Mouse (Mus musculus): Measurements from ENCODE around the gene Selenow. TPM values are rescaled to one million over a fixed set of nuclear protein-coding genes. Genes with fewer than 3 reads are reported as not detected.

Selenow gene
- total RNA-seq (2021): 1,000 to 10,000 TPM; 1,236 to 1,328 TPM
- long read RNA-seq, experiment 1, transcript Selenow-201 (6 exons, 736 nt): major isoform, 3,469 of 3,631 reads
- long read RNA-seq, experiment 1, partial matches to known transcripts: 108 of 3,631 reads
- long read RNA-seq, experiment 1, other reads (novel, unspliced or antisense): 54 of 3,631 reads
- long read RNA-seq, experiment 2, transcript Selenow-201 (6 exons, 736 nt): major isoform, 2,521 of 2,652 reads
- long read RNA-seq, experiment 2, partial matches to known transcripts: 75 of 2,652 reads
- long read RNA-seq, experiment 2, other reads (novel, unspliced or antisense): 56 of 2,652 reads

GRCm38 (mm10) chr7:15922220-15922773 is at the start of gene Selenow:
Gene Selenow (minus strand): TSS chr7:15922402.
- DNase-seq: peak; percentile 90

DNA sequence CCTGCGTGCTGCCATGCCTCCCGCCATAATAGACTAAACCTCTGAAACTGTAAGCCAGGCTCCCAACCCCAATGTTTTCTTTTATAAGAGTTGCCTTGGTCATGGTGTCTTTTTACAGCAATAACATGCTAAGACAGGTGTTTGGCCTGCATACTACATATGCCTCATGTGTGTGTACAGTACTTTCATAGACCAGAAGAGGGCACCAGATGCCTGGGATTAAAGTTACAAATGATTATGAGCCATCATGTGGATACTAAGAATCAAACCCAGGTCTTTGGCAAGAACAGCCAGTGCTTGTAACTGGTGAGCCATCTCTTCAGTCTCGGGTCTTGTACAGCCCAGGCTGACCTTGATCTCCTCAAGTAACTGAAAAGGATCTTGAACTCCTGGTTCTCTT is 47.5 kb upstream of the Selenow start:
- DNase-seq: no peak

DNA sequence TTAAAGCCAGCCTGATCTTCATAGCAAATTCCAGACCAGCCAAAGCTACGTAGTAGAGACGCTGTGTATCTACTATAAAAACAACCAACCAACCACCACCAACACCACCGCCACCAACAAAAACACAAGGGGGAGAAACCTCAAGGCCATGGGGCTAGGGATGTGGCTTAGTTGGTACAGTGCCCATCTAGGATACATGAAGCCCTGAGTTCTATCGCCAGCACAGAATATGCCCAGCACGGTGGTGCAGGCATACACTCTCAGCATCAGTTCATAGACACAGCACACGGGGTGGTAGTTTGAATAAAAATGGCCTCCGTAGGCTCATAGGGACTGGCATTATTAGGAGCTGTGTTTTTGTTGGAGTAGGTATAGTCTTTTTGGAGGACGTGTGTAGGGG is 46.1 kb upstream of the Selenow start:
- no peak for DNase-seq

- peak; percentile 87 for DNase-seq
Observed at GRCm38 (mm10) chr7:15967312-15967711, 45.1 kb upstream of the Selenow start, which contains the start of gene Ehd2. Gene Ehd2 (minus strand): TSS chr7:15967567.

DNA sequence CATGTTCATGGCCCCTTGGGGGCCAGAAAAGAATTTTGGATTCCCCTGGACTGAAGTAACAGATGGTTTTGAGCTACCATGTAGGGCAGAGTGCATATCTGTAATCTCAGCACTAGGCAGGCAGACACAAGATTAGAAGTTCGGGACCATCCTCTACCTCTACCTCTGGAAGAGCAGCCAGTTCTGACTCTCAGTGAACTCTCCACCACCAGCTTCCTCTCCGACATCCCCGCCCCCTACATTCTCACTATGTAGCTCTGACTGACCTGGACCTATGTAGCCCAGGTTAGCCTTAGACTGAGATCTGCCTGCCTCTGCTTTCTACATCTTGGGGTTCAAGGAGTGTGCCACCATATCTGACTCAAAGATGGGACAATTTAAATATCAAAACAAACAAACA is 44.3 kb upstream of the Selenow start:
- no peak for DNase-seq

GRCm38 (mm10) chr7:15963798-15964652 is 41.8 kb upstream of the Selenow start:
- DNase-seq: no peak

GRCm38 (mm10) chr7:15962311-15963288 is 40.4 kb upstream of the Selenow start:
- DNase-seq: peak; percentile 92

DNA sequence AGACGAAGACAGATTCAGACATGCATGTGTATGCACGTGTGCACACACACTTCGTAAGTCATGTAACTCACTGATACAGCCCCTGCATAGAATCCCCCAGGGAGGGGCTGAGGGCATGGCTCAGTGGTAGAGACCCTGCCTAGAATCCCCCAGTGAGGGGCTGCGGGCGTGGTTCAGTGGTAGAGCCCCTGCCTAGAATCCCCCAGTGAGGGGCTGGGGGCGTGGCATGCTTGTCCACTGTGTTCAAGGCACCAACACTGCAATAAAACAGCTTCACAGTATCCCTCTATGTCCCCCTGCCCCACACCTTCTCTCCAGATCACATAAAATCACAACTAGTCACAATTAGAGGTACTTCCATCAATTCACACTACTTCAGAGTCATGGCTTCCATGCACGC is 39.6 kb upstream of the Selenow start:
- DNase-seq: no peak

DNA sequence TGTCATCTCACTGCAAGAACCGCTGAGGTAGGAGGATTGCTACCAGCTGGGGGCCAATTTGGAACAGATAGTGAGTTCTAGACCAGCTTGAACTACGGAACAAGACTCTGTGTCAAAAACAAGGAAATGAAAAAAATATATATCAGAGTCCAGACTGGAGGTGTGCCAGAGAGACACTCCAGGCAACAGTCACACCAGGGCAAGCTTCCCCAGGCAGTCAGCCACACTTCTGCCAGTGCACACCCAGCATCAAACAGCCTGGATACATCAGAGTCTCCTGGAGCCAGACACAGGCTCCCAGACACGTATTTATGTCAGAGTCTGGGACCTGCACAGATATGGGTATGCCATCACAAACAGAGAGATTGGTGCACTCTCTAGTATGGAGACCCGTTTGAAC is 39.0 kb upstream of the Selenow start:
- no peak for DNase-seq

- DNase-seq: no peak
Observed at GRCm38 (mm10) chr7:15960691-15961090, 38.5 kb upstream of the Selenow start.

GRCm38 (mm10) chr7:15956143-15956542 is 33.9 kb upstream of the Selenow start:
- no peak for DNase-seq

DNA sequence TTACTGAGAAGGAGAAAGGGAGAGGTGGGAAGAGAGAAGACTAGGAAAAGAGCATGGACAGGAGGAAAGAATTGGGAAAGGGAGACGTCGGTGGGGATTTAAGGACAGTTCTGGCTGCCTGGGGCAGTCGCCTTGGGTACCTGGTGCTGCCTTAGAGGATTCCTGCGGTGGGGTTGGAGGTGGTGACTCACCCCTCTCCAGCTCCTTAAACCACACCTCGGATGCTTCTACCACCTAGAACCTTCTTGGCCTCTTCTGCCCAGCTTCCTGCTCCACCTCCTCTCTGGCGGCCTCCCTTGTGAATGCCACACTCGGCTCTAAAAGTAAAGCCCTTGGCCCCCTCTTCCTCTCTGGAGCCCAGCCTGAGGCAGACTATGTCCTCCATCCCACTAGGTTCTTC is 33.3 kb upstream of the Selenow start:
- no peak for DNase-seq

DNA sequence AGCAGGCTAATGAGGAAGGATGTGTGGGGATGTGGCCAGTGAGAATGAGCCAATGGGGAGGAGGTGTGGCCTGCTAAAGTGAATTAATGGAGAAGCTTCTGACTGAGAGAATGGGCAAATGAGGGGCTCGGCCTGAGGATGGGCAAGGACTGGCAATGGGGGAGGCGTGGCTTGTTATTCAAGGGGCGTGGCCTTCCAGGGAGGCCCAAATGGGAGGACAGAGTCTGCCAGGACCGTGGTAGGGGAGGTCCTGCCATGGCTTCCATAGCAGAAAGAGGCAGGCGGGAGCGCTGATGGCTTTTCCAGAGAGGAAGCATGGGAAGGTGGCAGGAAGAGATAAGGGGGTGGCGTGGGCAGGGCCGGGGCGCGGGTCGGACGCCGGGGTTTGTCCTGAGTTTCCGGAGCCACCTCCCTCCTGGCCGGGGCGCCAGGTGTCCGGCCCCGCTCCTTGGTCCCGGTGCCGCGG is 32.8 kb upstream of the Selenow start:
- DNase-seq: peak; percentile 75

- no peak for DNase-seq
Observed at GRCm38 (mm10) chr7:15954436-15954835, 32.2 kb upstream of the Selenow start.

DNA sequence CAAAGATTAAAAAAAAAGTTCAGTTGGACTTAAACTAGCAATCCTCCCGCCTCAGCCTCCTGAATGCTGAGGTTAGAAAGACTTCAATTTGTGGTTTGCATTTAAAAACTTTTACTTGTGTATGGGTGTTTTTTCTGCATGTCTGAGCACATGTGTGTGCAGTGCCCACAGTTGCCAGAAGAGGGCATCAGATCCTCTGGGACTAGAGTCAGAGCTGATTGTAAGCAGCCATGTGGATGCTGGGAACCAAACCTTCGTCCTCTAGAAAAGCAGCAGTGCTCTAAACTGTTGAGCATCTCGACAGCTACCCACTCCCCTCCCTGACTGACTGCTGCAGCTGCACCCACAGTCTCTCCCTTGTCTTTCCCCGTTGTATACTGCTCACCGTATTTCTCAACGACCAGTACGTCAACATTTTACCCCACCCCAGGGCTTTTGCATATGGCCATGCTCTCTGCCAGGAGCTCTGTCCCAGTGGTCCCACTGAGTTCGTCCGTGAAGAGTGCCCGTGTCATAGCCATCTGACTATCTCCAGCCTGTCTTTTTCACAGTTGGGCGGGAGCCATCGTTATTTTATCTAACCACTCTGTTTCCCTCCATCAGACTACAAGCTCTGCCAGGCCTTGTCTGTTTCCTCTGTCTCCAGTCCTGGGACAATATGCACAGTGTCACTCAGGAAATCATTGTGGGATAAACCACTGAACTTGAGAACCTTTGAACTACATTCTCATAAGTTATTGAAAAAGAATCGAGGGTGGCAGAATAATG is 31.3 kb upstream of the Selenow start:
- no peak for DNase-seq

GRCm38 (mm10) chr7:15952416-15952815 is 30.2 kb upstream of the Selenow start:
- DNase-seq: no peak

DNA sequence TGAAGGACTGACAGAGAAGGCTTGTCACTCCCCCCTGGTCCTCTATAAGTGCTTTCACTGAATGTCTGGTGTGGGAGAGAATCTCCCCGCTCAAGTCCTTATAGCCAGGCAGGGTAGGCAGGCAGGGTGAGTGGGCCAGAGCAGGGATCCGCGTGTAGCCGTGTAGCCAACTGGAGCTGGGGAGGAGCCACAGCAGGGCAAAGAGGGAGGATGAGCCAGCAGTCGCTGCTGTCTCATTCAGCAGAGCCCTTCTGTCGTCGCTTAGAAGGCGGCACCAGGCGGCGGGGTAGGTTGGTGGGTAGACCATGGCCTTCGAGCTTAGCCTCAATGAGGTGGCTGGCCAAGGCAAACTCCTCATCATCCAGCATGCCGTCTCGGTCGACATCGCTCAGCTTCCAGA is 27.8 kb upstream of the Selenow start:
- no peak for DNase-seq

GRCm38 (mm10) chr7:15949216-15949790 is 27.1 kb upstream of the Selenow start:
- no peak for DNase-seq

GRCm38 (mm10) chr7:15948381-15948941 is 26.3 kb upstream of the Selenow start:
- peak; percentile 93 for DNase-seq

DNA sequence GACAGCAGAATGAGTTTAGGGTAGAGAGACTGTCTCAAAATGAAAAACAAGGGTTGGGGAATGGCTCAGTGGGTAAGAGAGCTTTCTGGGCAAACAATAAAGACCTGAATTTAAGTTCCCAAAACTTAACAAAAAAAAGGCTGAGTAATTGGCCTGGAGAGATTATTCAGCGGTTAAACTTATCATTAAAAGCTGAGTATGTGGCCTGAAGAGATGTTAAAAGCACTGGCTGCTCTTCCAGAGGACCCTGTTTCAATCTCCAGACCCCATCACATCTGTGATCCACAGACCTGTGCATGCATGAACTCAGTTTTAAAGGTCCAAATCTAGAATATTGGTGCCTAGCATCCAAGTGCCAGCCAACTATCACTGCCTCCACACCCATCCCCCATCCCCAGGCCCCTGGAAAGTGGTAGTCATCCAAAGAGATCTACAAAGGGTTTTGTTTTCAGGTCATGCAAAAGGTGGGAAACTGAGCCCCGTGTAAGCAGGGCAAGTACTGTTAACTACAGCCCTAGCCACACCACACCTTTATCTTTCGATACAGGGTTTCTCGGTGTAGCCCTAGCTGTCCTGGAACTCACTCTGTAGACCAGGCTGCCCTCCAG is 25.6 kb upstream of the Selenow start:
- DNase-seq: no peak
